Mouse (Mus musculus): Measurements from ENCODE around the gene Cyp4f16.
A peak's percentile ranks its signal among the peaks of the same experiment; 100 is the strongest.
"Not testable (repeated sequence)": the region's sequence is repeated elsewhere in the genome, so short reads cannot be mapped to it uniquely, and the experiment has no call there.

The Cyp4f16 gene

GRCm38 (mm10) chr17:32536051-32536866 lies at the start of gene Cyp4f16:
Cyp4f16 (plus strand) TSS chr17:32536558.
- DNase-seq (ENCODE audit: low spot score) = peak; percentile 88

GRCm38 (mm10) chr17:32492349-32492980 lies 43.9 kb upstream of the Cyp4f16 start:
- DNase-seq (ENCODE audit: low spot score) = no peak

GRCm38 (mm10) chr17:32494601-32495000 lies 41.8 kb upstream of the Cyp4f16 start:
- peak; percentile 25 for DNase-seq (ENCODE audit: low spot score)

GRCm38 (mm10) chr17:32500511-32500910 lies 35.8 kb upstream of the Cyp4f16 start:
- not testable (repeated sequence) for DNase-seq (ENCODE audit: low spot score)

- DNase-seq (ENCODE audit: low spot score) = no peak
Measured at GRCm38 (mm10) chr17:32501051-32501450, 35.3 kb upstream of the Cyp4f16 start.

- DNase-seq (ENCODE audit: low spot score) = no peak
Measured at GRCm38 (mm10) chr17:32503111-32503510, 33.2 kb upstream of the Cyp4f16 start.

GRCm38 (mm10) chr17:32505851-32506728 lies 30.3 kb upstream of the Cyp4f16 start, which contains the start of gene Cyp4f17:
Cyp4f17 (plus strand) TSS chr17:32506050.
- peak; percentile 17 for DNase-seq (ENCODE audit: low spot score)

GRCm38 (mm10) chr17:32506729-32507245 lies 29.6 kb upstream of the Cyp4f16 start:
- no peak for DNase-seq (ENCODE audit: low spot score)

GRCm38 (mm10) chr17:32516126-32516525 lies 20.2 kb upstream of the Cyp4f16 start:
- DNase-seq (ENCODE audit: low spot score) = no peak

- no peak for DNase-seq (ENCODE audit: low spot score)
Measured at GRCm38 (mm10) chr17:32521981-32522380, 14.4 kb upstream of the Cyp4f16 start.

- DNase-seq (ENCODE audit: low spot score) = no peak
Measured at GRCm38 (mm10) chr17:32522386-32522785, 14.0 kb upstream of the Cyp4f16 start.

GRCm38 (mm10) chr17:32522816-32523215 lies 13.5 kb upstream of the Cyp4f16 start:
- DNase-seq (ENCODE audit: low spot score) = no peak

GRCm38 (mm10) chr17:32523895-32524294 lies 12.5 kb upstream of the Cyp4f16 start:
- no peak for DNase-seq (ENCODE audit: low spot score)

GRCm38 (mm10) chr17:32526341-32526740 lies 10.0 kb upstream of the Cyp4f16 start:
- not testable (repeated sequence) for DNase-seq (ENCODE audit: low spot score)

- no peak for DNase-seq (ENCODE audit: low spot score)
Measured at GRCm38 (mm10) chr17:32527748-32528147, 8.6 kb upstream of the Cyp4f16 start.

- DNase-seq (ENCODE audit: low spot score) = peak; percentile 41
Measured at GRCm38 (mm10) chr17:32528408-32529337, 7.7 kb upstream of the Cyp4f16 start.

GRCm38 (mm10) chr17:32532356-32532755 lies 4.0 kb upstream of the Cyp4f16 start:
- not testable (repeated sequence) for DNase-seq (ENCODE audit: low spot score)

- no peak for DNase-seq (ENCODE audit: low spot score)
Measured at GRCm38 (mm10) chr17:32534068-32534467, 2.3 kb upstream of the Cyp4f16 start.

GRCm38 (mm10) chr17:32536867-32537250 lies 501 bp downstream of the Cyp4f16 start:
- DNase-seq (ENCODE audit: low spot score) = no peak

- DNase-seq (ENCODE audit: low spot score) = not testable (repeated sequence)
Measured at GRCm38 (mm10) chr17:32544792-32545191, 8.4 kb downstream of the Cyp4f16 start.

- not testable (repeated sequence) for DNase-seq (ENCODE audit: low spot score)
Measured at GRCm38 (mm10) chr17:32550377-32550776, 14.0 kb downstream of the Cyp4f16 start.
